Mouse (Mus musculus) spleen, adult 18-20 months (tissue): Measurements from ENCODE around the gene Purb.
"Not testable (repeated sequence)": the region's sequence is repeated elsewhere in the genome, so short reads cannot be mapped to it uniquely, and the experiment has no call there.

ENCODE experiments used
- DNase-seq, 2 experiments: peaks; one replicate each; pipeline ENCODE4 v3.0.0; 2022; ENCODE audit warnings: mixed read lengths in 2 of 2

Gene Purb

DNA sequence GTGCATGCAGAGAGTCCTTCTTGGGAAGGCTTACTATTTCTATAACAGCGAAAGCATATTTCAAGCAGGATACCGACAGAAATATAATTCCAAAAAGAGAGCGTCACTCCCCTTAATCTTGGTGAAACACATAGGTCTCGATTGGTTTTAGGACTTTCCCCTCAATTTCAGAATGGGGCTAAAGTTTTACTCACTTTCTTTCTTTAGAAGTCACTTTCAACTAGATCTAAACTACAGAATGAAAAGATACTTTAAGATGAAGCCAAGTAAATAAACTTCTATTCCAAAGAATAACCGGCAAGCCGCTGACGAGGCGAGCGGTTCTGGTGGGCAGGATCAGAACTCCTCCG, 32.0 kb downstream of the Purb start:
- no peak for DNase-seq

DNA sequence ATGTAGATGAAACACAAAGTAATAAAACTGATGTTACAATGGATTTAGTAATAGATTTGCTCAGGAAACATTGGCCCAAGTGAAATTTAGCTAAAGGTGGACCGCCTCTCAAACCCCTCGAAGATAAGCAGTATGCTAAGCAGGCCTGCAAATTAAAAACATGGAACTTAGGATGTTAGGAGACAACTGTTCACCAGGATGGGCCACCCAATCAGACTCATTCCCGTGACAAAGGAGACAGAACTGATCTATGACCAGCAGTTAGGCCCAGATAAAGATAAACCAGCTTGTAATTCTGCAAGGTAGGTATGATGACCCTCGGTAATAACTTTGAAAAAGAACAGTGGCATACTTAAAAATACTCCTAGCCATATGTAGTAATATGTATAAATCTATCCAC, 32.6 kb downstream of the Purb start:
- DNase-seq: no peak

DNA sequence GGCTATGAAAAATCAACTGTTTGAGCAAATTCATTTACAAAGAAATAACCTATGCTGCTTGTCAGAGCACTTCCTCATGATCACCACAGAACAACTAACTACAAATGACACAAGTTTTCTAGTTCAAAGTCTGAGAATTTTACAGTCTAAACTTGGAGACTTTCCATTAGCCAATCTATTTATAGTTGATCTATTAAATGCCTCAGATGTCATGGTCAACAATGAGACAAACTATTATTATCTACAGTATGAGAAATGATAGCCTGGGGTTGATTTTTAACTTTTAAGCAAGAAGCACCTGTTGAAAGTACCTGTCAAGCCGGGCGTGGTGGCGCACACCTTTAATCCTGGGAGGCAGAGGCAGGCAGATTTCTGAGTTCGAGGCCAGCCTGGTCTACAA, 33.2 kb downstream of the Purb start:
- DNase-seq: no peak

DNA sequence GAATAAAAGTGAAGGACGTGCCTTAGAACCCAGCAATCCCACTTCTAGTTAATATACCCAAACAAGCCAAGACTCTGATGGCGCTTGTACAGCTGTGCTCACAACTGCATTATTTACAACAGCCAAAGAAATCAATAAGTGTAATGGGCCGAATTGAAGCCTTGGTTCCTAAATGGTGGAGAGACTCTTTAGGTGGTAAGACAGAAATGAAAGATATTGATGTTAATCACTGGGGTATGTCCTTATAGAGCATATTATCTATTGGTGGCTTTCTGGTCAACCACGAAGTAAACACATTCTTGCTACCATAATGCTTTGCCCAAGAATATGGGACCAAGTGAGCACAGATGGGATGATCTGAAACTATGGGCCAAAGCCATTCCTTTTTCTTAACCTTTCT, 35.5 kb downstream of the Purb start:
- DNase-seq: no peak

DNA sequence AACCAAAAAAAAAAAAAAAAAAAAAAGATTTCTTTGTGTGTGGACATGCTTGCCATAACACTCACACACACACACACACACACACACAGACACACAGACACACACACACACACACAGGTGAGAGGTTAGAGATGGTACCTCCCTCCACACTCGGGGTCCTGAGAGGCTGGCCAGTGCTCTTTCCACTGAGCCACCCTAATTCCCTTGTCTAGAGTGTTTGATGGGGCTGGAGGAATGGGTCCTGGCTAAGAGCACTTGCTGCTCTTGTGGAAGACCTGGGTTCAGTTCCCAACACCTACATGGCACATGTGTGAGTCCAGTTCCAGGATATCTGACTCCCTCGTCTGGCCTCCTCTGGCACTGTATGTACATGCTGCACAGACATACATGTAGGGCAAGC, 38.0 kb downstream of the Purb start:
- DNase-seq: no peak

DNA sequence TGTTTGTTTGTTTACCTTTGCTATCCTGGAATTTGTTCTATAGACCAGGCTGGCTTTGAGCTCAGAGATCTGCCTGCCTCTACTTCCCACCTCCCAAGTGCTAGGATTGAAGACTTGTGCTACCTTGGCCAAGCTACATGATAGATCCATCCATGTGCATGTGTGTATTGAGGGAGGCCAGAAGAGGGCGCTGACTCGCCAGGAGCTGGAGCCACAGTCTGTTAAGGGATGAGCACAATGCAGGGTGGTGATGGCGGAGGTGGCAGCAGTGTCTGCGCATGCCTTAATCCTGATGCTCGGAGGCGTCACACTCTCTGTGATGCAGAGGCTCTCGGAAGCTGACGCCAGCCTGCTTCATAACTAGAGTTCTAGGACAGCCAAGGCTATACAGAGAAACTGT, 39.3 kb downstream of the Purb start:
- DNase-seq: peak; percentile 32 to 55

DNA sequence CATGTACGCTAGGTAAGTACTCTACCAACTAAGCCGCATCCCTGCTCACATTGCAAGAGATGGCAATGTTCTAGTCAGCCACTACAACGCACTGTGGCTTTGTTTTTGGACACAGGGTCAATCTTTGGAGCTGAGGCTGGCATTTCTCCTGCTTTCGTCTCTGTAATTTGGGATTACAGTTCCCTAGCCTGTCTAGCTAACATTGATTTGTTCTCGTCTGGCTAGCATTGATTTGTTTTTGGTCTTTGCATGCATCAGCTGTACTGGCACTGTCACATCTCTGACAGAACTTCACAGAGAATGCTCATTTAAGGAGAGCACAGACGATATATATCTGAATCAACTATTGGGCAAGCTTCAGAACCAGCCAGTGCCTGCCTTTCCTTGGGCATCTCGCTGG, 45.5 kb downstream of the Purb start:
- no peak for DNase-seq

DNA sequence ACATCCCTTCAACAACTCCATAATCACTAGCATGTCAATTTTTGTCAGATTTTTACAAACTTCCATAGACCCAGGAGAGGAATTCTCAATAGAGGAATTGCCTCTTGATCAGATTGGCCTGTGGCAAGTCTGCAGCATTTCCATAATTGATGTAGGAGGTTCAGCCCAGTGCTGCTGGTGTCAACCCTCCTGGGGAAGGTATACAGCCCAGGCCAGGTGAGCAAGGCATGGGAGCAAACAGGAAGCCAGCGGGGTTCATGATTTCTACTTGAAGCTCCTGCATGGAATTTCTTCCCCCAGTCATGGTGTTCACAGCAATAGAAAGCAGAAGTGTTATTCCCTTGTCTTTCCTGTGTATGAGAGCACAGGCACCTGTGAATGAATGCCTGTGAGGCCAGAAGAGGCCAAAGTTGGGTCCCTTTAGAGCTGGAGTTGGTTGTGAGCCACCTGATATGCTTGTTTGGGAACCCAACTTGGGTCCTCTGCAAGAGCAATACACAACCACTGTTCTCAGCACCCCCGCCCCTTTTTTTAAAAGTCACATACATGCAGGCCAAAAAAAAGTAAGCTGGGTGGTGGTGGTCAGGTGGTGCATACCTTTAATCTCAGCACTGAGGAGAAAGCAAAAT, 54.9 kb downstream of the Purb start:
- no peak for DNase-seq

DNA sequence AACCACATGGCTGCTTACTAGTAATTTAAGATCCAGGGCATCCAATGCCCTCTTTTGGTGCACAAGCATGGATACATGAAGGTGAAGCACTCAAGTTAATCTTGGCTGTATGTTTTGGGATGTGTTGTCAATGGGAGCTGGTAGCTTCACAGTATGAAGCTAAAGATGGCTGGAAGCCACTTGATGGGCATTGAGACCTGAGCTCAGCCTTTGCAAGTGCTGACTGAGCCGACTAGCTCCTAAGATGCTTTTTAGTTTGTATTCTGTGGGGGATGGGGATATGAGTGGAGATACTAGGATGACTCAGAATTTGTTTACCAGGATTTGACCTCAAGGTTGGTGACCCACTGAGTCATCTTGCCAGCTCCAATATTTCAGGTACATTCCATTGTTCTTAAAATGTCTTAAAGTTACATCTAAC, 55.4 kb downstream of the Purb start:
- no peak for DNase-seq

DNA sequence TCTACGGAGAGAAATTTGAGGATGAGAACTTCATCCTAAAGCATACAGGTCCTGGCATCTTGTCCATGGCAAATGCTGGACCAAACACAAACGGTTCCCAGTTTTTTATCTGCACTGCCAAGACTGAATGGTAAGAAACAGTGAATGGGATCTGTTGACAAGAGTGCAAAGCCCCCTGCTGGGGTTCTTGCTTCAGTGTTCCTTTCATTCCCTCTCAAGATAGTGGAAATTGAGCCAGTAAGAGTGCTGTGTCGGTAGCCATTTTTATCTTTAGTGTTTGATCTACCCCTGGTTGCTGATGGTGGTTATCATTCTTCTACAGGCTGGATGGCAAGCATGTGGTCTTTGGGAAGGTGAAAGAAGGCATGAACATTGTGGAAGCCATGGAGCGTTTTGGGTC, 56.6 kb downstream of the Purb start:
- DNase-seq: not testable (repeated sequence)

DNA sequence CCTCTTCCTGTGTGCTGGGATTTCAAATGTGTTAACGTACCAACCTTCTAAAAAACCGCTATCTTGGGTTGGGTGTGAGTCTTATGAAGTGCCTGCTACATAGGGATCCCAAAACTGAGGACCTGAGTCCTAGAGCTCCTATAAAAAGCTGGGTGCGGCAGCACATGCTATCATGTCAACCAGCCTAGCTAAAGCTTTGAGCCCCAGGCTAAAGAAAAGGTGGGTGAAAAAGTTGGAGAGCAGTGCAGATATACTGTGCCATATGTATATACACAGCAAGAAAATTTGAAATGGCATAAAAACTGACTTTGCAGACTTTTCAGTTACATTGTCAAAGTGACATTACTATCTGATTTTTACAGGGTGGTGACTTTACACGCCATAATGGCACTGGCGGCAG, 57.0 kb downstream of the Purb start:
- DNase-seq: no peak
